Mouse (Mus musculus) lung, adult 2 months (tissue): ENCODE results near the gene 1700001C02Rik.

Experiments used
- CTCF ChIP-seq: fragments of 200-500 bp; IDR thresholded peaks from 2 replicates; pipeline ENCODE4 v1.5.1; 2011; ENCODE audit warnings: mild to moderate bottlenecking, low read length, control low read depth; ENCODE audit not compliant: insufficient read depth
- POLR2A ChIP-seq: fragments of 200-500 bp; IDR thresholded peaks from 2 replicates; pipeline ENCODE4 v1.6.1; 2011; ENCODE audit warnings: low read depth, mild to moderate bottlenecking, control low read depth, low read length, borderline replicate concordance; ENCODE audit errors: extremely low read depth

GRCm38 (mm10) chr5:30495288-30495687 is 29.4 kb downstream of the 1700001C02Rik start:
- TF ChIP-seq CTCF (no peak), POLR2A (no peak)
